Mouse (Mus musculus) ovary, postnatal 14 days (tissue): ENCODE measurements around the gene Pls1.
A peak's percentile ranks its signal among the peaks of the same experiment; 100 is the strongest.

Experiments
- DNase-seq: peaks from one replicate; pipeline ENCODE4 v3.0.0; 2022; ENCODE audit warnings: low spot score

Pls1 gene

GRCm38 (mm10) chr9:95803783-95804182 is 41.3 kb downstream of the Pls1 start:
- DNase-seq, result no peak

- DNase-seq, result no peak
These were observed 43.3 kb downstream of the Pls1 start for GRCm38 (mm10) chr9:95801610-95802451.

DNA sequence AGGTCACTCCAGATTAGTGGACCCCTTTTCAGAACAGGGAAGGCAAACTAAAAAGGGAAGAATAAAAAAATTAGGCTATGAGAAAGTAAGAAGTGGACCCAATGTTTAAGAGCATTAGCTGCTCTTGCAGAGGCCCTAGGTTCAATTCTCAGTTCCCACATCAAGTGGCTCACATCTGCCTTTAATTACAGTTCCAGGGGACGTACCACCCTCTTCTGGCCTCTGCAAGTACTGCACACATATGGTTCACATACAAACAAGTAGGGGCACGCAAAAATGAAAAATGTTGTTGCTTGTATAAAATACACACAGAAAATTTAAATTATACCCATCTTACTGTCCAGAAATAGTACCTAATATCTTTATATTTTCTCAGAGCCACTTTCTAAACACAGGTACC is 48.8 kb downstream of the Pls1 start:
- DNase-seq, result no peak

DNA sequence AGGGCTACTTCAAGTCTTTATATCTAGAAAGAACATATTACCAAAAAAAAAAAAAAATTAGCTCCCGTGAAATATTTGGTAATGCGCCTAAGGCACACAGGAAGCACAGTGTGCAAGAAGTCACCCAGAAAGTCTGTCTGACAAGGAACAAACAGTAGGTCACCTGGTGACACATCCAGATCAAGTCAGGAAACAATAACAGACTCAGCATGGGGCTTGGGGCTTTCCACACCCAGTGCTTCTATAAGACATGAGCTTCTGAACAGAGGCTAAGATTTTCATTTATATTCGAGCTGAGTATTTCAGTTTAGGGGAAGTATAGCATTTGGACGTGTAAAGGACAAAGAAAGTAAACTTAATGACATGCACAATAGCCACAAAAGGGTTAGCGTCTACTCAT is 49.3 kb downstream of the Pls1 start:
- DNase-seq, result no peak

DNA sequence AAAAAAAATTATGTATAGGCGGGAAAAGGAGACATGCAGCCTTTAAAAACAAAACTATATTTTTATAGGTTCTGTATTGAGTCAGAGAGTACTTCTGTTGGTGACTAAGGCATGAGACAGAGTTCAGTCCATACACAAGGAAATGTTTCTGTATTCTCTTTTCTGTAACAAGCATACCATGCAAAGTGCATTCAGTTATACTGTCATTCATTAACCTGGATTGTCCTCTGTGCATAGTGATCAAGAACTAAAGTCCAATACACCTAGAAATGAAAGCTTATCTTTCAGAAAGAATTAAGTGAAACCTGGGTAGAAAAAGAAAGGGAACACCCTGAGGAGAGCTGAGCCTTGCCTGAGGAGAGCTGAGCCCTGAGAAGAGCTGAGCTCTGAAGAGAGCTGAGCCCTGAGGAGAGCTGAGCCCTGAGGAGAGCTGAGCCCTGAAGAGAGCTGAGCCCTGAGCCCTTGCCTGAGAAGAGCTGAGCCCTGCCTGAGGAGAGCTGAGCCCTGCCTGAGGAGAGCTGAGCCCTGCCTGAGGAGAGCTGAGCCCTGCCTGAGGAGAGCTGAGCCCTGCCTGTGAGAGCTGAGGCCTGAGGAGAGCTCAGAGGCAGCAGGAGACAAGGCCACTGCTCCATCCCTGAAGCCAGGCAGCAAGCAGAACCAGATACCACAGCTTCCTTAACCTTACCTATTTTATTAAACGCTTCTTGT is 49.9 kb downstream of the Pls1 start:
- DNase-seq, result no peak

DNA sequence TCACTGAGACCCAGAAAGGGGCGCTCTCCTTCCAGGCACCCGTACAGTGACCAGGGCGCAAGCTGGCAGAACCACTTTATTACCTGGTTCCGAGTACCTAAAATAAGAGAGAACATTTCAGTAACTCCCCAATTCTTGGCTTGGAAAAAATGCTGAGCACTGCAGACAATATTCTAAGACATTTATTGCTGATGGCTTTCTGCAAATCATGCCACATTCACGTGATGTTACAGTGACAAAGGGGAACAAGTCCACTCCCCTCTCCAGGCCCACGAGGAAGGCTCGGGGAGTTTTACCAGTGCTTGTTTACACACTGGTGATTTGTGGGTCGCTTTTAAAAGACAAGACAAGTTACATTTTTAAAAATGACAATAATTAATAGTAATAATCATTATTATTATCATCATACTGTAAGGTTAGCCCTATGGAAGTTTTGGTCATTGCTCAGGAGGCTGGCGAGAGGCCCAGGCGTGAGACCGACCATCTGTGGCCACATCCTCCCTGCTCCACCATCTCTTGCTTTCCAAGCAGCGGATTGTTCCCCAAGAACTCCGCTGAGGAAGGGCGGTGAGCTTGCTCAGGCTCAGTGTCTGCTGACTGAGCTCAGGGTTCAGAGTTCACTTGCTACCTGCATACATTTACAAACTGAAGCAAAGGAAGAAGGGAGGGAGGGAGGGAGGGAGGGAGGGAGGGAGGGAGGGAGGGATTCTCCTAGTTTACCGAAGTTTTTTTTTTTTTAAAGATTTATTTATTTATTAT is 50.9 kb downstream of the Pls1 start:
- DNase-seq, result no peak

- DNase-seq, result no peak
These were observed 60.1 kb downstream of the Pls1 start for GRCm38 (mm10) chr9:95784888-95785511.

DNA sequence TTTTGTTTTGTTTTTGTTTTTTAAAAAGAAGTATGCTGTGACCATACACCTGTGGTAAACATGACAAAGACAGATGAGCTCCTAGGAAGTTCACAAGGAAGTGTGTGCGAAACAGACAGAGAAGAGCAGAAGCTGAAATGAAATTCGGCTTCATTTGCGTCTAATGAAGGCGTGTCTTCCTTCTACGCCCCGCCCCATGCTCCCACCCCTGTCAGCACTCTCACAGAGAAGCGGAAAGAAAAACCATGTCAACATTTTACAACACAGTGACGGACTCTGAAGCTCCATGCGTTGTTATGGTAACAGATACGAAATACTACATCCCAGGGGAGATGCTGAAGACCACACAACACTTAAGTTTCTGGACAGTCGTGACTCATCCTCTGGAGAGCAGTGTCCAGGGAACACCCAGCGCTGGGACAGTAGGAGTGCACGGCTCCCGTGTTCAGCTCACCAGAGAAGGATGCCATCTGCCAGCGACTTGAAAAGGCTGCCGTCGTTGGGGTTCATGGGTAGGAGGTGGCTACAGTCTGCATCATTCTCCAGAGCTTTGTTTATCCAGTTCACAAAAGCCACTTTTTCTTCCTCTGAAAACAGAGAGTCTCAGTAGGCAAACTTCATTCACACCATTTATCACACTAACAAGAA is 61.3 kb downstream of the Pls1 start:
- DNase-seq, result no peak

DNA sequence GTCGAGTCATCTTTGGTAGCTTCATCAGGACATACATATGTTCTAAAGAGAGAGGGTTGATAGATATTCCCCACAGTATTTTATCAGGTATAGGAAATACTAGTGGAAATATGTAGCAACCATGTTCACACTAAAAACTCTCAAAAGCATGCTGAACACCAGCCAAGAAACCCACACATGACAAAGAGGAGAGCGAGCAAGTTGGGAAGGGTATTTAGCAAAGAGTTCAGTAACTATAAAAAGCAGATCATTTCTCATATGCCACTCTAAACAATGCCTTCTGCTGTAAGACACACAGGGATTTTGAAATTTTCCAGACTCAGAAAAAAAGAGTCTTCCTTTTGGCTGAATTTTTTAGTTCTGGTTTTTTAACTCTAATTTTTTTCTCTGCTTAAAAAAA is 73.4 kb downstream of the Pls1 start:
- no peak for DNase-seq

DNA sequence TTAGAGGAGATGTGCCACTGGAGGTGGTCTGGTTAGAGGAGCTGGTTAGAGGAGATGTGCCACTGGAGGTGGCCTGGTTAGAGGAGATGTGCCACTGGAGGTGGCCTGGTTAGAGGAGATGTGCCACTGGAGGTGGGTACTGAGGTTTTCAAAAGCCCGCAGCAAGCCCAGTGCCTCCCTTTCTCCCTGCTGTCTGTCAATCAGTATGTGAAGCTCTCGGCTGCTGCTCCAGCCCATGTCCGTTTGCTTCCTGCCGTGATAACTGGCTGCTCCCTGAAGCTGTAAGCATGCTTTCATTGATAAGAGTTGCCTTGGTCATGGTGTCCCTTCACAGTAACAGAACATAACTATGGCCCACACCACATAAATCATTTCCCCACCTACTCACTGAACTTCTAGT is 81.9 kb downstream of the Pls1 start:
- DNase-seq, result no peak

DNA sequence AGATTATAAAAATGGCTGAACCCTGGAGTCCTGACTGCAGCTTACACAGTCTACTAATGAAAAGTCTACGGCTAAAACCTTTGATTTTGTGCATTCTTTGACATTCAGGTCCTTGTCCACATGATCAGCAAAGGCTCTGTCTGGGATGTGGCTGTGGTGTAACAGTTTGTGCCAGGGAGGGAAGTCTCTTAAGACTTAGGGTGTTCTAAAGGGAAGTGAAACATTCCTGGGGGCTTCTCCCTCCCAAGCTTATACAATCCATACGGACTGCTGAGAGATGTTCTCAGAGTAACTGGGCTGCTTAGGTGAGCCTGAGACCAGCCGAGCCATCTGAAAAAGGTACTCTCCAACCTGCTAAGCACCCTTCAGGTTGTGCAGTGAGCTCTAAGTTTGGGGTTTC is 82.9 kb downstream of the Pls1 start:
- no peak for DNase-seq

GRCm38 (mm10) chr9:95761381-95761780 is 83.7 kb downstream of the Pls1 start:
- DNase-seq, result no peak

- DNase-seq, result no peak
These were observed 94.4 kb downstream of the Pls1 start for GRCm38 (mm10) chr9:95750746-95751145.

DNA sequence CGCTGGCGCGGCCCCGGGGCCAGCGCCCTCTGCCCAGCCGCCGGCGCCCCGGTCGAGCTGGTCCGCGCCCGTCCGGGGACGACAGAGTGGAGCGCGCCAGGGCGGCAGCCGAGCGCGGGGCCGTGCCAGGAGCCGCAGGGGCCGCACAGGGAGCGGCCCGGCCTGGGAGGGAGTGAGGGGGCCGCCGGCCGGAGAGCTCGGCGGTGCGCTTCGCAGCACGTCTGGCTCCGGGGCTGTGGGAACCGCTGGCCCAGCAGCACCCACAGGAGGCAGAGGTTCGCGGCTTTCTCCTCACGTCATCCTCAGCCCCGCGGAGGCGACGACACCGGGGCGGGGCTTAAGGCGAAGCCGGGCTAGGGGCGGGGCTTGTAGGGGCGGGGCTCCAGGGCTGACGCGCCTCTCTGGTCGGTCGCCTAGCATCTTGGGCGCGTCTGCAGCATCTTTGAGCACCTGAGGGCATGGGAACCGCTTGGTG is 95.0 kb downstream of the Pls1 start, which contains the start of gene Trpc1:
Trpc1 (minus strand) TSS at position 339 of the 475 bp plus-strand sequence.
- DNase-seq, result peak; percentile 55

GRCm38 (mm10) chr9:95749461-95749928 is 95.6 kb downstream of the Pls1 start:
- DNase-seq, result no peak

DNA sequence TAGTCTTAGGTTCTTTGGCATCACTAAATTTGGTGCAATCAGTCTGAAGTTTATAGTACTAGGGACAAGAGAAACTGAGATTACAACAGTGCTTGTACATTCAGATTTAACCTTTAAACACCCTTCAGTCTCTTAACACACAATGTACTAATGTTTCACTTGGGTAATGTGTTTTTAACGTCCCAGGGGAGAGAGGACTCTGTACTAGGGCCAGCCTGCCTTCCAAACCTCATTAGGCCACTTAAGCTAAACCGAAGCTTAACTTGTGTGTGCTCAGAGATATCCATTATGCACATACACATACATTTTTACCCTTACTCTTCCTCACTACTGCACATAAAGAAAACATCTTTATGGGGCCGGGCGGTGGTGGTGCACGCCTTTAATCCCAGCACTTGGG is 97.8 kb downstream of the Pls1 start:
- DNase-seq, result no peak

DNA sequence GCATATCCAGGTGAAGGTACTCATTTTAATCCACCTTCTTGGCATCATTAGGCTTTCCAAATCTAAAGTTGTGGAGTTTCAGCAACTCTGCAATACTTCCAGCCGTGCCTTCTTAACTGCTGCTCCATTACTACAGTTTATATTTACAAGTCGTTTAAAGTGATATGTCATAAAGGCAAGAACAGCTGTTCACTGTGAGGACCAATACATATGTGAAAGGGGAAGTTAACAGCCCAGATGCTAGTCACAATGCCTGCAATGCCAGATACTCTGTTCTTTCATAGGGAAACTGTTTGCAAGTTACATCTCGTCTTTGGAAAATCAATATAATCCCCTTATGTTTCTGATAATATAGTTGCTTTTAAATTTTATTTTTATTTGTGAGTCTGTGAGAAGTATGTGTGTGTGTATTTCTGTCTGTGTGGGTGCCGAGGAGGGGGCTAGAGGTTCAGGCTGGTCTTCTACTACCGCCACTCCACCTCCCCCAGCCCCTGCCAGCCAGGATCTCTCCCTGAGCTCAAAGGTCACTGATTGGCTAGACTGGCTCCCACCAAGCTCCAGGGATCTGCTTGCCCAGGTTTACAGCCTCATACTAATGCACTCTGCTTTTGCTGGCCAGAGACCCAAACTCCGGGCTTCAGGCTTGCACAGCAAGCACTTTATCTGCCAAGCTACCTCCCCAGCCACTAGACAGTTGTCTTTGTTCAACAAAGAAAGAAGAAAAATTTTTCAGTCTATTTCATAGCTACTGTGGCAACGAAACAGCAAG is 100.1 kb downstream of the Pls1 start:
- DNase-seq, result no peak

GRCm38 (mm10) chr9:95736238-95736637 is 108.9 kb downstream of the Pls1 start:
- no peak for DNase-seq

DNA sequence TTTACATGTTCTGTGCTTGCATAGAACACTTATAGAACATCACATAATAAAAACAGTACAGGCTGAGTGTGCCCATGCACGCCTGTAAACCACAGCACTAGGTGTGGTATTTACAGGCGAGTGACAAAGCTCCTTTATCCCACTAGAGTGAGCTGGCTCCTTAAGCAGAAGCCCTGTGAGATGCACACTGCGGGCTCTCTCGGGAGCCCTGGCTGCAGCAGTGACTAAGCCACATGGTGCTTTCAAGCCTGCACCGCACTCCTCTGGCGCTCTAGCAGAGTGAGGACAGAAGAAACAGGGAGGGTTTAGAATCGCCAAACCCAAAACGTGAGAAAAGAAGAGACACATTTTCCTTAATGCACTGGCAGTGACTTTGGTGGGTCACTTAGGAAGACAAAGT is 132.5 kb downstream of the Pls1 start:
- DNase-seq, result no peak

GRCm38 (mm10) chr9:95708943-95709342 is 136.2 kb downstream of the Pls1 start:
- DNase-seq, result no peak

DNA sequence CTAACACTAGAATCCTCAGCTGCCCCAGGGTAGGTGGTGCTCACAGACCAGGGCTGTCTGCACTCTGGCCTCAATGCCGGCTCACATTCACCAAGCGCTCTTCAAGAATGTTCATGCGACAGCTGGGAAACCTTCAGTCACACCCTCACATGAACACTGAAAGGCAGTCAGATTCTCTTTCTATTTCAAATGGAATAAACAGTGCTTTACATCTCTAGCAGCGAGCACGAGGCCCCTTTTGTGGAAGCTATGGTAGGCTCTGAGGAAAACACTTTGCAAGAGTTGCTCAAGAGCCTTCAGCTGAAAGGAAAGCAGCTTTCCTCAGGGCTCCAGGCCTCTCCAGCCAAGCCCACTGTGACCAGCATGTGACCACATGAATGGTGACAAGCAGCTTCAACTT is 139.7 kb downstream of the Pls1 start:
- DNase-seq, result no peak
